Mouse (Mus musculus) right cerebral cortex, postnatal 14 days (tissue): ENCODE data around the gene Gab1.

Source experiments
- DNase-seq: peaks from one replicate; pipeline ENCODE4 v3.0.0; 2022

Gab1 gene

GRCm38 (mm10) chr8:80804066-80804619, 76.2 kb downstream of the Gab1 start:
- DNase-seq = no peak

GRCm38 (mm10) chr8:80798778-80799177, 81.5 kb downstream of the Gab1 start:
- DNase-seq = no peak

- DNase-seq = no peak
Observed at GRCm38 (mm10) chr8:80798198-80798777, 82.0 kb downstream of the Gab1 start.

GRCm38 (mm10) chr8:80796070-80796469, 84.2 kb downstream of the Gab1 start:
- DNase-seq = no peak

- no peak for DNase-seq
Observed at GRCm38 (mm10) chr8:80794585-80795509, 85.5 kb downstream of the Gab1 start.

GRCm38 (mm10) chr8:80793791-80794515, 86.4 kb downstream of the Gab1 start:
- DNase-seq = no peak

- DNase-seq = no peak
Observed at GRCm38 (mm10) chr8:80792214-80792613, 88.1 kb downstream of the Gab1 start.

- DNase-seq = no peak
Observed at GRCm38 (mm10) chr8:80789324-80789723, 91.0 kb downstream of the Gab1 start.

GRCm38 (mm10) chr8:80784559-80784958, 95.8 kb downstream of the Gab1 start:
- no peak for DNase-seq

- DNase-seq = no peak
Observed at GRCm38 (mm10) chr8:80783271-80783670, 97.0 kb downstream of the Gab1 start.

GRCm38 (mm10) chr8:80781338-80781737, 99.0 kb downstream of the Gab1 start:
- DNase-seq = no peak

- DNase-seq = no peak
Observed at GRCm38 (mm10) chr8:80780271-80780670, 100.0 kb downstream of the Gab1 start.

- DNase-seq = no peak
Observed at GRCm38 (mm10) chr8:80776436-80776835, 103.9 kb downstream of the Gab1 start.

- no peak for DNase-seq
Observed at GRCm38 (mm10) chr8:80772732-80773460, 107.4 kb downstream of the Gab1 start.

GRCm38 (mm10) chr8:80768451-80768850, 111.9 kb downstream of the Gab1 start:
- DNase-seq = no peak

- DNase-seq = peak; percentile 88
Observed at GRCm38 (mm10) chr8:80753017-80753715, 127.2 kb downstream of the Gab1 start.

- no peak for DNase-seq
Observed at GRCm38 (mm10) chr8:80752429-80752828, 127.9 kb downstream of the Gab1 start.

GRCm38 (mm10) chr8:80749091-80749490, 131.2 kb downstream of the Gab1 start:
- no peak for DNase-seq

GRCm38 (mm10) chr8:80739932-80740331, 140.4 kb downstream of the Gab1 start:
- no peak for DNase-seq

- peak; percentile 92 for DNase-seq
Observed at GRCm38 (mm10) chr8:80739155-80739924, 141.0 kb downstream of the Gab1 start, which contains the start of gene Smarca5. Smarca5 (minus strand) TSS chr8:80739497.
